Mouse (Mus musculus): Measurements from ENCODE around the gene Fam240b.
"Not testable (repeated sequence)": the region's sequence is repeated elsewhere in the genome, so short reads cannot be mapped to it uniquely, and the experiment has no call there.

Fam240b gene

DNA sequence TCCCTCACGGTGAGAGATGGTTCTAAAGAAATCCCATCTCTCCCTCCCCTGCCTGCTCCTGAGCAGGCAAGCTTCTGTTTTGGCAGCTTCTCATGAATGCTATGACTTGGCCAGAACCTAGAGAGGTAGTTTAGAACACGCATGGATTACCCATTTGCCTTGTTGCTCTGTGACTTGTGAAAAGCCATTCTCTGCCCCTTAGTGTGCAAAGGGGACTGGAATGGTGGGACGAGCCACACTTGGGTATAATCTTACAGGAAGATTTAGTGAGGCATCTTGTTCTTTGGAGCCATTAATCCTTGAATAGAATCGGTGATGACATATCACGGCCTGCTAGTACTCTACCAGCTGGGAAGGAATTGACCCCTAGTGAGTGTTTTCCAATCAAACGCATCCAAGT lies at the start of gene Fam240b:
Gene Fam240b, minus strand, starts transcription at position 101 of the 400 bp plus-strand sequence.
- DNase-seq (ENCODE audit: low spot score in 2 of 2): no peak

DNA sequence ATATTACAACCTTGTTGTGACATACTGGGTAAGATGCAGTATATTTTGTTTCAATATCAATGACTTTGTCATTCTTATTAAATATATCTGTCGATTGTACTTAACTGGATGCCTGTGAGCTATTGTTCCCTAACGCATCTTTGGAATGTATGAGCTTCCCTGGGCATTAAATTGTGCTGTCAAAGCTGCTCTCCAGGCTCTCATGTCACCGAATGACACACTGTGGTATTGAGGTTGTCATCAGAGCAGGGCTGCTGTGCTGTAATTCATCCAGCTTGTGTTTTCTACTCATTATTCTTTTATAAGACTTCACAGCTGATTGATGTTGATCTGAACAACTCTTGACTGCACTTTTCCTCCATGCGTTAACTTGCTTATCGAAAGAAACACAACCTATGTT lies 32.5 kb upstream of the Fam240b start:
- no peak for DNase-seq (ENCODE audit: low spot score in 2 of 2)

- peak; percentile 26 to 62 for DNase-seq (ENCODE audit: low spot score in 2 of 2)
These were observed 29.1 kb upstream of the Fam240b start for GRCm38 (mm10) chr13:64526515-64527285.

- DNase-seq (ENCODE audit: low spot score in 2 of 2): no peak
These were observed 16.7 kb upstream of the Fam240b start for GRCm38 (mm10) chr13:64514247-64514646.

- DNase-seq (ENCODE audit: low spot score in 2 of 2): no peak
These were observed 14.0 kb upstream of the Fam240b start for GRCm38 (mm10) chr13:64511616-64512015.

- DNase-seq (ENCODE audit: low spot score in 2 of 2): no peak
These were observed 9.8 kb upstream of the Fam240b start for GRCm38 (mm10) chr13:64507361-64507760.

DNA sequence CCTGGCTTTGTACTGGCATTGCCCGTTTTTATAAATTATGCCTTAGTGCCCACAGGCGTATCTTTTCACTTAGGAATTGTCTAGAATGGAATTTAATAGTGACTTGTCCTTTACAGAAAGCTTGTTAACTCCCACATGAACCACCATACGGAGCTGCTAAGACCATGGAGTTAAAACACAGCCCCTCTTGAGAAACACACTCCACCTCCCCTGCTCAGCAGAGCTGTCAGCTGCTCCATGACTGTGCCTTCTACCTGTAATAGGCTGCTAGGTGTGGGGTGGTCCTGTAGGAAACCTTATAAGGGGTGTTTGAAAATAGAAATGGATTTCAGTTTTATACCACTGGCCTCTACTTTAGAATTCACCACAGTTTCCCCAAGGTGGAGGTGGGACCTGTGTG lies 5.2 kb upstream of the Fam240b start:
- no peak for DNase-seq (ENCODE audit: low spot score in 2 of 2)

- no peak for DNase-seq (ENCODE audit: low spot score in 2 of 2)
These were observed 4.0 kb downstream of the Fam240b start for GRCm38 (mm10) chr13:64493586-64493985.

- DNase-seq (ENCODE audit: low spot score in 2 of 2): no peak
These were observed 7.7 kb downstream of the Fam240b start for GRCm38 (mm10) chr13:64489886-64490285.

GRCm38 (mm10) chr13:64479960-64480359 lies 17.6 kb downstream of the Fam240b start:
- no peak for DNase-seq (ENCODE audit: low spot score in 2 of 2)

GRCm38 (mm10) chr13:64477968-64478367 lies 19.6 kb downstream of the Fam240b start:
- DNase-seq (ENCODE audit: low spot score in 2 of 2): no peak

DNA sequence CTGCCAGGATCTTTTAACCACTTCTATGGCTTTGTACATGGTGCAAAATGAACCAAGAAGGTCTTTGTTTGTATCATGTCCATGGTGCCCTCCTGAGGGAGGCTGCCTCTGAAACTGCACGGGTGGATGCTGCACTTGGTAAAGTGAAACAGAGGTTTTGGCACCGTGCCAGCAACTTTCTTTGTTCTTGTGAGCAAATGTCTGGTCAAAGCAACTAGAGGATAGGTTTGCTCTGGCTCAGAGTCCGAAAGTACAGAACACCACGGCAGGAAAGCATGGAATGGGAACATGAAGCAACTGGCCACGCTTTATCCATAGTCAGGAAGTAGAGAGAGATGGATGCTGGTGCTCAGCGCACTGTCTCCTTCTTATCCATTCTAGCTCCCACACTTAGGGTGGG lies 29.7 kb downstream of the Fam240b start:
- DNase-seq (ENCODE audit: low spot score in 2 of 2): no peak

DNA sequence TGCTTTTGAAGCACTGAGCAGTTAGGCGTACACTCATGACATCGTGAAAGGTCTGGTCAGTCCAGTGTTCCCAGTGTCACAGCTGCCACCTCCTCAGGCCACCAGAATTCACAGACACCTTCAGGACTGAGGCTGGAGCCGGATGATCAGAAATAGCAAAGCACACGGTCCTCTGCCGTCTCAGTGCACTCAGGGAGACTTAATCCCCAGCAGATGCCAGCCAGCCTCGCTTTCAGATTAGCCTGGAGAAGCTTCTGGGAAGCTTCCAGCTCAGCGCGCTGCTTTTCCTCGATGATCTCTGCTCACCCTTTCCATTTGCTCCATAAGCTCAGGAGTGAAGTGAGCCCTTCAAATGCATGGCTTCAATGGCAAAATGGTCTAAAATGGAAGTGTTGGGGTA lies 32.4 kb downstream of the Fam240b start:
- DNase-seq (ENCODE audit: low spot score in 2 of 2): no peak

DNA sequence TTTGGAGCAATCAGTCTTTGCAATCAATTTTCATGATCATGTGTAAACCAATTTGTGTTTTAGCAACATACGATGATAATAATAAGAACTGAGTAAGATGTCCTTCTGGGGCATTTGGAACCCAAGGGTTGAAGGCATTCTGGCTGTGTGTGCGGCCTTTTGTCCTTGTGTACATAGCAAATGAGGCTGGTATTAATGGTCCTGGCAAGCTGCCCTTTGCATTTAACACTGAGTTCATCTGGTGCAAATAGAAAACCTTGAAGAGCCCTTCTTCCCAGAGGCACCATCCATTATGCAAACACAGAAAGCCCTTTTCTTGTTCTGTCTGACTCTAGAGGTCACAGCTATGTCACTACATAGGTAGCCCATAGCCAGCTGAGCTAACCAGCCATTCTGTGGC lies 35.0 kb downstream of the Fam240b start:
- no peak for DNase-seq (ENCODE audit: low spot score in 2 of 2)

GRCm38 (mm10) chr13:64458181-64458580 lies 39.4 kb downstream of the Fam240b start:
- DNase-seq (ENCODE audit: low spot score in 2 of 2): no peak

DNA sequence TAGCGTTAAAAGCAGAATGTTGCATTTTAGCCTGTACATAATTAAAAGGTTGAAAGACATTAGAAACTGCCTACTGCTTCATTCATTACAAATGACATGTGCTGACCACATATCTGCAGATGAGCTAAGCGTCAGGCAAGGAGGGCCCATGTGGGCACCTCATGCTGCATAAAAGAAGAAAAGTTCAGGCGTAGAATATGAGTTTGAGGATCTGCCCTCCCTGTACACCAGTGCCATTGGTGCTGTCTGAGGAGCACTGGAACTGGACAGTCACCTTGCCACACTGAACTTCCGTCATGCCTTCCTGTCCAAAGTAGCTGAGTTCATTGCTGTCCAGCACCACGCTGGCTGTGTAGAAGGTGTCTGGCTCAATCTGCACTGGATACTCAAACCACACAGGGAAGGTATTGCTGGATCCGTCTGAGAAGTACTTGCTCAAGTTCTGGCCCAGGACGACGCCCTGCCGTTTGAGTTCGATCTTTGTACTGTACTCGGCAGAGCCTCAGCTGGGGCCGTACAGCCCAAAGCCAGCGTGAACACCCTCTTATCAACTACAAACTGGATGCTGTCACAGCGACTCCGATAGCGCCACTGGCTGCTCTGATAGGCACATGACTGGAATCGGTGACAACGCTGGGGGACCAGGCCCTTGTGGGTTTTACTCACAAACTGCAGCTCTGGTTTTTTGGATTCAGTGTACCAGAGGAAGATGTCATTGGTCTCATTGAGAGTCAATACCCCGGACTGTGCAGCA lies 40.2 kb downstream of the Fam240b start:
- not testable (repeated sequence) for DNase-seq (ENCODE audit: low spot score in 2 of 2)

DNA sequence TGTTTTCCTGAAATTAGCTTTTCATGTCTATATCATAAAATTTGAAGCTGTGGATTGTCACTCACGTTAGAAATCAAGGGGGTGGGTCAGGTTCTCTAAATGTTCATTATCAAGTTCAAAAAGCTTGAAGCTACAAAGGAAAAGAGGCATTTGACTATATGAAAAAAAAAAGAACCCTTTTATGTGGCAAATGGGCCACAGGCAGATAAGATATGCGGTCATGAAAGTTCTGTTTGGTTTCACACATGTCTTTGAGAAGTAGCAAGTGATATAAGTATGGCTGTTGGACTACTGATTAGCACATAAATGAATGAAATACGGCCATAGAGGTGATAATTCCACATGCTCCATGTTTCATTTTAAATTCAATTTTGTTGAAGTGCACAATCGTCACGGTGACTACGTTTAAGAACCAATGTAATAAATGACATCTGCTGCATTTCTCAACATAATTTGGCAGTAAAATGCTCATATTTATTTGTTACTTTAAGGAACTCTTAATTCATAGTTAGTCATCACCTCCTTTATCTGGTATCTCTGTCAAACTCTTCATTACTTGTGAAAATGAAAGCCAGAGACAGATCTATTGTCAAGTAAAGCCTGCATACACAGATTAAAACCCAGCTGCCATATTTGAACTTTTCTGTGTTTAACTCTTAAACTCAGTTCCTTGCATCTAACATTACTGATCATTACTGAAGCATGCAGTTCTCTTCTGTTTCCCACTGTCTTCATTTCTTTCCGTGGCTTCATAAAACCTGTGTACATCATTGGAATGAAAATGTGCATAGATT lies 47.4 kb downstream of the Fam240b start:
- DNase-seq (ENCODE audit: low spot score in 2 of 2): no peak

- no peak for DNase-seq (ENCODE audit: low spot score in 2 of 2)
These were observed 48.9 kb downstream of the Fam240b start for GRCm38 (mm10) chr13:64448729-64449128.

DNA sequence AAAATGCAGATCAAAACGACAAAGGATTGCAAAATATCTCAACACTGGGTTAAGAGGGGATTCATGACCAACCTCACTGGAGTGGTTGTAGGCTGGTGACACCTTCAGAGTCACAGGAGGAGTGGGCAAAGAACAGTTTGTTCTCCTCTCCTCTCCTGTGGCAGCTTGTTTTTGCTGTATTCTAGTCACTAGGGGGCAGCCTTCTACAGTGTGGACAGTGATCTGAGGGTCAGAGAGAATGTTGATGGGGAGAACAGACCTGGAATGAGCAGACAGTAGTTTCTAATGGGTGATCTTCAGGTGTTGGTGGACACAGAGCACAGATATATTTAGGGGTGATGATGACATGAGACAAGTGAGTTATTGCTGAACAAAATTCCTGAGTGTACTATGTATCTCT lies 49.6 kb downstream of the Fam240b start:
- DNase-seq (ENCODE audit: low spot score in 2 of 2): peak in 1 of 2 experiments; percentile 40

- no peak for DNase-seq (ENCODE audit: low spot score in 2 of 2)
These were observed 52.2 kb downstream of the Fam240b start for GRCm38 (mm10) chr13:64445254-64445920.

- peak in 1 of 2 experiments; percentile 79 for DNase-seq (ENCODE audit: low spot score in 2 of 2)
These were observed 54.2 kb downstream of the Fam240b start for GRCm38 (mm10) chr13:64443263-64443894.
